Mouse (Mus musculus): ENCODE measurements around the gene Slc16a4. TPM values are rescaled to one million over a fixed set of nuclear protein-coding genes. Genes with fewer than 3 reads are reported as not detected.
"Not testable (repeated sequence)": the region's sequence is repeated elsewhere in the genome, so short reads cannot be mapped to it uniquely, and the experiment has no call there.

Gene Slc16a4
- polyA plus RNA-seq, 1 experiment from 2014 or later: 4.0 TPM

- Histone ChIP-seq H3K4me3 (ENCODE audit: low read depth, low read length) (peak within 1 kb of the TSS; percentile 92), H3K27ac (ENCODE audit: low read depth, low read length) (no peak within 1 kb of the TSS), H3K4me2 (replicated peaks; ENCODE audit: low read depth, low read length) (peak within 1 kb of the TSS; percentile 56), H3K27me3 (ENCODE audit: control insufficient read depth, insufficient read depth, low read length) (no peaks in the 10 kb centered on the region), H3K4me1 (replicated peaks; ENCODE audit: control insufficient read depth, insufficient read depth, low read length) (no peaks in the 10 kb centered on the region), H3K9ac (ENCODE audit: low read depth, low read length) (peak within 1 kb of the TSS; percentile 73), H3K36me3 (ENCODE audit: control insufficient read depth, insufficient read depth, low read length) (peaks cover 3% of the 10 kb centered on the region; the same call in 1 of the 2 replicates), H3K9me3 (ENCODE audit: control insufficient read depth, low read length) (no peaks in the 10 kb centered on the region)
- ATAC-seq (ENCODE audit: low FRiP score): peak; percentile 91
- peak; percentile 94 for DNase-seq (ENCODE audit: low spot score)
- WGBS: 4% methylated on average over 43 of the region's 43 CpGs
These were observed 12.4 kb upstream of the Slc16a4 start, which contains the start of gene Lamtor5 for GRCm38 (mm10) chr3:107278479-107279269. TSS of gene Lamtor5 (plus strand) at chr3:107278858.

- Histone ChIP-seq H3K27ac (ENCODE audit: low read depth, low read length) (no peak overlapping the region), H3K27me3 (ENCODE audit: control insufficient read depth, insufficient read depth, low read length) (no peaks in the 10 kb centered on the region), H3K9ac (ENCODE audit: low read depth, low read length) (no peak overlapping the region), H3K4me2 (replicated peaks; ENCODE audit: low read depth, low read length) (no peak overlapping the region), H3K4me3 (ENCODE audit: low read depth, low read length) (no peak overlapping the region), H3K36me3 (ENCODE audit: control insufficient read depth, insufficient read depth, low read length) (peaks cover 3% of the 10 kb centered on the region; the same call in 1 of the 2 replicates), H3K4me1 (replicated peaks; ENCODE audit: control insufficient read depth, insufficient read depth, low read length) (no peaks in the 10 kb centered on the region), H3K9me3 (ENCODE audit: control insufficient read depth, low read length) (no peaks in the 10 kb centered on the region)
- DNase-seq (ENCODE audit: low spot score): no peak
- 88% methylated on average over 2 of the region's 2 CpGs for WGBS
- ATAC-seq (ENCODE audit: low FRiP score): no peak
These were observed 4.9 kb upstream of the Slc16a4 start for GRCm38 (mm10) chr3:107286123-107286522.

- DNase-seq (ENCODE audit: low spot score): no peak
- H3K4me3 ChIP-seq (ENCODE audit: low read depth, low read length): no peak overlapping the region
- no peak overlapping the region for H3K9ac ChIP-seq (ENCODE audit: low read depth, low read length)
- no peaks in the 10 kb centered on the region for H3K27me3 ChIP-seq (ENCODE audit: control insufficient read depth, insufficient read depth, low read length)
- H3K4me1 ChIP-seq (replicated peaks; ENCODE audit: control insufficient read depth, insufficient read depth, low read length): no peaks in the 10 kb centered on the region
- peaks cover 3% of the 10 kb centered on the region; the same call in 1 of the 2 replicates for H3K36me3 ChIP-seq (ENCODE audit: control insufficient read depth, insufficient read depth, low read length)
- H3K4me2 ChIP-seq (replicated peaks; ENCODE audit: low read depth, low read length): no peak overlapping the region
- H3K27ac ChIP-seq (ENCODE audit: low read depth, low read length): no peak overlapping the region
- no peak for ATAC-seq (ENCODE audit: low FRiP score)
- no peaks in the 10 kb centered on the region for H3K9me3 ChIP-seq (ENCODE audit: control insufficient read depth, low read length)
These were observed 3.7 kb upstream of the Slc16a4 start for GRCm38 (mm10) chr3:107287346-107287745.

GRCm38 (mm10) chr3:107295672-107296360, 4.8 kb downstream of the Slc16a4 start:
- DNase-seq (ENCODE audit: low spot score) (no peak), ATAC-seq (ENCODE audit: low FRiP score) (no peak)
- Histone ChIP-seq H3K4me3 (ENCODE audit: low read depth, low read length) (no peak overlapping the region), H3K9ac (ENCODE audit: low read depth, low read length) (no peak overlapping the region), H3K36me3 (ENCODE audit: control insufficient read depth, insufficient read depth, low read length) (no peaks in the 10 kb centered on the region), H3K4me2 (replicated peaks; ENCODE audit: low read depth, low read length) (no peak overlapping the region), H3K9me3 (ENCODE audit: control insufficient read depth, low read length) (no peaks in the 10 kb centered on the region), H3K4me1 (replicated peaks; ENCODE audit: control insufficient read depth, insufficient read depth, low read length) (no peaks in the 10 kb centered on the region), H3K27me3 (ENCODE audit: control insufficient read depth, insufficient read depth, low read length) (no peaks in the 10 kb centered on the region), H3K27ac (ENCODE audit: low read depth, low read length) (no peak overlapping the region)
- 96% methylated on average over 5 of the region's 5 CpGs for WGBS

- not testable (repeated sequence) for H3K4me2 ChIP-seq (replicated peaks; ENCODE audit: low read depth, low read length); H3K9ac ChIP-seq (ENCODE audit: low read depth, low read length); H3K27me3 ChIP-seq (ENCODE audit: control insufficient read depth, insufficient read depth, low read length); ATAC-seq (ENCODE audit: low FRiP score); H3K4me1 ChIP-seq (replicated peaks; ENCODE audit: control insufficient read depth, insufficient read depth, low read length); H3K27ac ChIP-seq (ENCODE audit: low read depth, low read length); H3K9me3 ChIP-seq (ENCODE audit: control insufficient read depth, low read length); H3K36me3 ChIP-seq (ENCODE audit: control insufficient read depth, insufficient read depth, low read length); DNase-seq (ENCODE audit: low spot score); H3K4me3 ChIP-seq (ENCODE audit: low read depth, low read length)
- WGBS: 72% methylated on average over 4 of the region's 4 CpGs
These were observed 5.9 kb downstream of the Slc16a4 start for GRCm38 (mm10) chr3:107296917-107297316.

GRCm38 (mm10) chr3:107317338-107317737, 26.3 kb downstream of the Slc16a4 start:
- Histone ChIP-seq H3K36me3 (ENCODE audit: control insufficient read depth, insufficient read depth, low read length) (no peaks in the 10 kb centered on the region), H3K4me2 (replicated peaks; ENCODE audit: low read depth, low read length) (no peak overlapping the region), H3K4me3 (ENCODE audit: low read depth, low read length) (no peak overlapping the region), H3K27ac (ENCODE audit: low read depth, low read length) (no peak overlapping the region), H3K9me3 (ENCODE audit: control insufficient read depth, low read length) (no peaks in the 10 kb centered on the region), H3K27me3 (ENCODE audit: control insufficient read depth, insufficient read depth, low read length) (no peaks in the 10 kb centered on the region), H3K4me1 (replicated peaks; ENCODE audit: control insufficient read depth, insufficient read depth, low read length) (no peaks in the 10 kb centered on the region), H3K9ac (ENCODE audit: low read depth, low read length) (no peak overlapping the region)
- 97% methylated on average over 3 of the region's 3 CpGs for WGBS
- no peak for ATAC-seq (ENCODE audit: low FRiP score)
- DNase-seq (ENCODE audit: low spot score): no peak

GRCm38 (mm10) chr3:107321141-107321540, 30.1 kb downstream of the Slc16a4 start:
- H3K4me1 ChIP-seq (replicated peaks; ENCODE audit: control insufficient read depth, insufficient read depth, low read length): no peaks in the 10 kb centered on the region
- H3K4me3 ChIP-seq (ENCODE audit: low read depth, low read length): no peak overlapping the region
- 96% methylated on average over 2 of the region's 2 CpGs for WGBS
- H3K9ac ChIP-seq (ENCODE audit: low read depth, low read length): no peak overlapping the region
- H3K4me2 ChIP-seq (replicated peaks; ENCODE audit: low read depth, low read length): no peak overlapping the region
- no peaks in the 10 kb centered on the region for H3K9me3 ChIP-seq (ENCODE audit: control insufficient read depth, low read length)
- DNase-seq (ENCODE audit: low spot score): no peak
- H3K27ac ChIP-seq (ENCODE audit: low read depth, low read length): no peak overlapping the region
- ATAC-seq (ENCODE audit: low FRiP score): no peak
- H3K36me3 ChIP-seq (ENCODE audit: control insufficient read depth, insufficient read depth, low read length): no peaks in the 10 kb centered on the region
- H3K27me3 ChIP-seq (ENCODE audit: control insufficient read depth, insufficient read depth, low read length): no peaks in the 10 kb centered on the region

- Histone ChIP-seq H3K27me3 (ENCODE audit: control insufficient read depth, insufficient read depth, low read length) (no peaks in the 10 kb centered on the region), H3K9ac (ENCODE audit: low read depth, low read length) (no peak overlapping the region), H3K4me1 (replicated peaks; ENCODE audit: control insufficient read depth, insufficient read depth, low read length) (no peaks in the 10 kb centered on the region), H3K27ac (ENCODE audit: low read depth, low read length) (no peak overlapping the region), H3K4me3 (ENCODE audit: low read depth, low read length) (no peak overlapping the region), H3K36me3 (ENCODE audit: control insufficient read depth, insufficient read depth, low read length) (no peaks in the 10 kb centered on the region), H3K4me2 (replicated peaks; ENCODE audit: low read depth, low read length) (no peak overlapping the region), H3K9me3 (ENCODE audit: control insufficient read depth, low read length) (no peaks in the 10 kb centered on the region)
- ATAC-seq (ENCODE audit: low FRiP score) (no peak), DNase-seq (ENCODE audit: low spot score) (no peak)
These were observed 30.7 kb downstream of the Slc16a4 start for GRCm38 (mm10) chr3:107321776-107322175.

- H3K4me2 ChIP-seq (replicated peaks; ENCODE audit: low read depth, low read length): no peak overlapping the region
- no peaks in the 10 kb centered on the region for H3K27me3 ChIP-seq (ENCODE audit: control insufficient read depth, insufficient read depth, low read length)
- H3K9ac ChIP-seq (ENCODE audit: low read depth, low read length): no peak overlapping the region
- no peak overlapping the region for H3K4me3 ChIP-seq (ENCODE audit: low read depth, low read length)
- DNase-seq (ENCODE audit: low spot score) (no peak), ATAC-seq (ENCODE audit: low FRiP score) (no peak)
- no peak overlapping the region for H3K27ac ChIP-seq (ENCODE audit: low read depth, low read length)
- no peaks in the 10 kb centered on the region for H3K36me3 ChIP-seq (ENCODE audit: control insufficient read depth, insufficient read depth, low read length)
- peaks cover 14% of the 10 kb centered on the region for H3K4me1 ChIP-seq (replicated peaks; ENCODE audit: control insufficient read depth, insufficient read depth, low read length)
- no peaks in the 10 kb centered on the region for H3K9me3 ChIP-seq (ENCODE audit: control insufficient read depth, low read length)
- 100% methylated on average over 1 of the region's 1 CpGs for WGBS
These were observed 35.4 kb downstream of the Slc16a4 start for GRCm38 (mm10) chr3:107326442-107326841.

Data from hindbrain, embryonic 11.5 days (tissue).